Mouse (Mus musculus) heart, embryonic 16.5 days (tissue): ENCODE measurements around the gene Atn1. TPM values are rescaled to one million over a fixed set of nuclear protein-coding genes. Genes with fewer than 3 reads are reported as not detected.

ENCODE experiments used
- ATAC-seq: fragments of 200-750 bp; cut with Nextera tagmentation; replicated peaks from 2 replicates; pipeline ENCODE4 v1.8.0; 2017; ENCODE audit warnings: moderate number of reproducible peaks; ENCODE audit not compliant: insufficient read depth, low FRiP score; ENCODE audit errors: extremely low read depth
- H3K27ac ChIP-seq: fragments of 300-500 bp; sonication (generic); 2 replicates; pipeline ENCODE4 v1.5.1; 2014; ENCODE audit warnings: mild to moderate bottlenecking, low read length, control low read depth, moderate library complexity
- H3K27me3 ChIP-seq: fragments of 300-500 bp; sonication (generic); 2 replicates; pipeline ENCODE4 v1.6.1; 2014; ENCODE audit warnings: low read length, mixed read lengths; ENCODE audit not compliant: control insufficient read depth, insufficient read depth
- H3K36me3 ChIP-seq: fragments of 300-500 bp; sonication (generic); 2 replicates; pipeline ENCODE4 v1.6.1; 2014; ENCODE audit not compliant: control insufficient read depth, insufficient read depth
- H3K4me1 ChIP-seq: fragments of 300-500 bp; sonication (generic); 2 replicates; pipeline ENCODE4 v1.6.1; 2014; ENCODE audit warnings: low read length, mixed read lengths; ENCODE audit not compliant: control insufficient read depth, insufficient read depth
- H3K4me2 ChIP-seq: fragments of 300-500 bp; sonication (generic); 2 replicates; pipeline ENCODE4 v1.6.1; 2014; ENCODE audit warnings: low read depth, mild to moderate bottlenecking, control low read depth, low read length
- H3K4me3 ChIP-seq: fragments of 300-500 bp; sonication (generic); 2 replicates; pipeline ENCODE4 v1.5.1; 2014; ENCODE audit warnings: mild to moderate bottlenecking, control low read depth, low read length
- H3K9ac ChIP-seq: fragments of 300-500 bp; sonication (generic); 2 replicates; pipeline ENCODE4 v1.6.1; 2014; ENCODE audit warnings: low read length, control low read depth
- H3K9me3 ChIP-seq: fragments of 300-500 bp; sonication (generic); replicated peaks from 2 replicates; pipeline ENCODE4 v1.6.1; 2016; ENCODE audit warnings: low read length; ENCODE audit not compliant: control insufficient read depth
- WGBS: fragments of 180-500 bp; shearing (Covaris S2); extraction: QIAGEN DNeasy Blood & Tissue Kit; methylation state at CpG from one replicate; pipeline ENCODE4 v1.1.7; 2014; 5-methylcytosine and 5-hydroxymethylcytosine counted together
- polyA plus RNA-seq: library from polyadenylated mRNA; unstranded; fragments of >200 nt; fragmentation: Nextera tagmentation; extraction: Ambion mirVana; gene quantifications from 2 replicates; pipeline ENCODE4 v1.2.1, GENCODE M21; 2015

Gene Atn1
- polyA plus RNA-seq, 1 experiment from 2014 or later: 10.4 TPM

DNA sequence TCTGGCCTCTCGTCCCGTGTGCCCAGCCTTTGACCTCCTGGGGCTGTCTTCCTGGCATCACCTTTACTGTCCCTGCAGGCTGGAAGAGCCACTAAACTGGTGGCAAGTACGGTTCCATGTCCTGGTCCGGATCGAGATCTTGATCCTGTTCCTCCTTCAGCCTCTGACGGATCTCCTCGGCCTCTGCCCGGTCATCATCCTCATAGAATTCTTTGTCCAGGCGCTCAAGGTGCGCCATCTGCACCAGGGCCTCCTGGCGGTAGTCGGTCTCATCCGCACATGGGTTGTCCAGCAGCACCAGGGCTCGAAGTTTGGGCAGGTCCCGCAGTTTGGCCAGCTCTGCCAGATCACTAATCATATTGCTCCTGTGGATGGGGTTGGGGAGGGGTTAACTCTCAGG is 14.2 kb upstream of the Atn1 start:
- Histone ChIP-seq H3K4me3 (no peak overlapping the region), H3K9ac (no peak overlapping the region), H3K4me2 (no peak overlapping the region), H3K4me1 (peaks cover 8% of the 10 kb centered on the region), H3K27me3 (no peaks in the 10 kb centered on the region; the same call in 1 of the 2 replicates), H3K36me3 (no peaks in the 10 kb centered on the region), H3K9me3 (no peaks in the 10 kb centered on the region), H3K27ac (no peak overlapping the region)
- ATAC-seq: no peak
- WGBS: 78% methylated on average over 15 of the region's 15 CpGs

GRCm38 (mm10) chr6:124770013-124770412 is 13.7 kb upstream of the Atn1 start:
- ATAC-seq: no peak
- Histone ChIP-seq H3K4me2 (peak overlapping the region; percentile 99), H3K27ac (no peak overlapping the region), H3K9ac (peak overlapping the region; percentile 75), H3K4me1 (peaks cover 8% of the 10 kb centered on the region), H3K4me3 (peak overlapping the region; percentile 66), H3K9me3 (no peaks in the 10 kb centered on the region), H3K36me3 (no peaks in the 10 kb centered on the region), H3K27me3 (no peaks in the 10 kb centered on the region; the same call in 1 of the 2 replicates)
- WGBS: 29% methylated on average over 7 of the region's 7 CpGs

DNA sequence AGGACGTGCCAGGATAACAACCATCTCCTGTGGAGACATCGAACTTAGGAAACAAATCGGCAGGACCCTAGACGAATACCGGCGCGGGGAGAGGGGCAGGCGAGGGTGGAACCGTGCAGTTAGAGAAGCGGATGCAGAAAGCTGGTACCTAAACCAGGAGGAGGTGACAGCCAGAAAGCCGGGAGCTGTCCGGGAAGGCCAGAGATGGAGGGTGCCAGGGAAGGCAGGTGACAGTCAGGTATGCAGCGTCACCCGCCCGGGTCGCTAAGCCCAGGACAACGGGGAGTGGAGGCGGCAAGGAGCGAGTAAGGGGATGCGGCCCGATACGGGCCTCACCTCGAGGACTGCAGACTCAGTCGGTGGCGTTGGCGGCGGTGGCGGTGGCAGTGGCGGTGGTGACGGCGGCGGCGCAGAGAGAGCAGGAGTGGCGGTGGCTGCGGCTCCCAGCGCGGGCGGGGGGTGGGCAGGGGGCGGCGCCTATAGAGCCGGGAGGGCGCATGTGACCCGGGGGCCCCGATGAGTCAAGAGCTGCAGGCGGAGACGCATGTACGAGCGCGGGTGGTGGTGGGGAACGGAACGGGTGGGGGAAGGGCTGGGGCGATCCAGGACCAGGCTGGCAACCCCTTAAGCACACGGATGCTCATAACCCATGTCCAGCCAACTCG is 12.9 kb upstream of the Atn1 start, which contains the start of gene Eno2:
Eno2 (minus strand) TSS at position 573 of the 665 bp plus-strand sequence.
- peak; percentile 81 for ATAC-seq
- peak within 1 kb of the TSS; percentile 99 for H3K4me2 ChIP-seq
- peaks cover 8% of the 10 kb centered on the region for H3K4me1 ChIP-seq
- no peaks in the 10 kb centered on the region; the same call in 1 of the 2 replicates for H3K27me3 ChIP-seq
- 2% methylated on average over 50 of the region's 54 CpGs for WGBS
- H3K27ac ChIP-seq: no peak within 1 kb of the TSS; the same call in 1 of the 2 replicates
- H3K9me3 ChIP-seq: no peaks in the 10 kb centered on the region
- H3K36me3 ChIP-seq: no peaks in the 10 kb centered on the region
- peak within 1 kb of the TSS; percentile 75 for H3K9ac ChIP-seq
- peak within 1 kb of the TSS; percentile 66 for H3K4me3 ChIP-seq

- H3K9ac ChIP-seq: peak overlapping the region; percentile 75; the same call in 1 of the 2 replicates
- ATAC-seq: no peak
These were observed 12.3 kb upstream of the Atn1 start for GRCm38 (mm10) chr6:124768704-124769044.

DNA sequence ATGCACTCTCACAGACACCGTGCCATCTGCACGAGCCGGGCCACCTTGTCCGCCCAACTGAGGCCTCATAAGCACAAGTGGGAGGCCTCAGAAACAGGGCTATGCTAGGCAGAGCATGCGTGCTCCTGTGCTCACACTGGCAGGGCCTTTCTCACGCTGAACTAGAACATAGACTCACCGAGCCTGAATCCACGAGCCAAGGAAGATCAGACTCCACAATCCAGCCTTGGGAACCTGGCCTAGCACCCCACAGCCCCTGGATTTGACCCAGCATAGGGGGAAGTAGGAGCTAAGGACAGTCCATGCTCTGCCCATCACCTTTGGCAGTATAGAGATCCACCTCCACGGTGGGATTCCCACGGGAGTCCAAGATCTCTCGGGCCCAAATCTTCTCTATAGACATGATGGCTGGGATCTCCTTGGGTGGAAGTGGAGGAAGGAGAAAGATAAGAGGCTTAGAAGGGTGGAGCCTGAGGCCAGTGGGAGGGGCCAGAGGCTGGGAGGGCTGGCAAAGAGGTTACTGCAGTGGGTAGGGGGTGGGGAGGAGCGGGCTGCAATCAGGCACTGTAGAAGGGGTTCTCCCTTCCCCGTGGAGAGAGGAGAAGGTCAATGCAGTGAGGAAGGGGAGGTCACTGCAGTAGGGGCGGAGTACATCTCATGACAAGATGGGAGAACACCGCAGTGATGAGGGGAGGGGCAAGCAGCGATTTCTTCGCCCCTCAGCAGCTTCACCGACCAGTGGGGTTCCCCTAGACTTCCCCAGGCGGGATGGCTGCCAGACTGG is 11.8 kb upstream of the Atn1 start:
- H3K4me2 ChIP-seq: peak overlapping the region; percentile 99
- H3K4me1 ChIP-seq: peaks cover 8% of the 10 kb centered on the region
- no peaks in the 10 kb centered on the region for H3K36me3 ChIP-seq
- H3K4me3 ChIP-seq: no peak overlapping the region; the same call in 1 of the 2 replicates
- no peak overlapping the region for H3K9ac ChIP-seq
- 0 out of 2 replicates have a peak, but pooled peaks have one; percentile 34 for ATAC-seq
- 34% methylated on average over 19 of the region's 19 CpGs for WGBS
- no peak overlapping the region for H3K27ac ChIP-seq
- no peaks in the 10 kb centered on the region for H3K9me3 ChIP-seq
- no peaks in the 10 kb centered on the region; the same call in 1 of the 2 replicates for H3K27me3 ChIP-seq

More at GRCm38 (mm10) chr6:124768704-124769044, 12.3 kb upstream of the Atn1 start:
- Histone ChIP-seq H3K4me3 (peak overlapping the region; percentile 66), H3K9me3 (no peaks in the 10 kb centered on the region), H3K4me1 (peaks cover 8% of the 10 kb centered on the region), H3K4me2 (peak overlapping the region; percentile 99), H3K27ac (no peak overlapping the region), H3K27me3 (no peaks in the 10 kb centered on the region; the same call in 1 of the 2 replicates), H3K36me3 (no peaks in the 10 kb centered on the region)
- WGBS: 7% methylated on average over 9 of the region's 9 CpGs

GRCm38 (mm10) chr6:124767536-124767919 is 11.2 kb upstream of the Atn1 start:
- H3K4me2 ChIP-seq: no peak overlapping the region
- H3K4me1 ChIP-seq: peaks cover 8% of the 10 kb centered on the region
- H3K27ac ChIP-seq: no peak overlapping the region
- no peak overlapping the region for H3K9ac ChIP-seq
- 53% methylated on average over 4 of the region's 4 CpGs for WGBS
- no peak overlapping the region for H3K4me3 ChIP-seq
- H3K36me3 ChIP-seq: no peaks in the 10 kb centered on the region
- ATAC-seq: no peak
- no peaks in the 10 kb centered on the region; the same call in 1 of the 2 replicates for H3K27me3 ChIP-seq
- H3K9me3 ChIP-seq: no peaks in the 10 kb centered on the region

- Histone ChIP-seq H3K27me3 (no peaks in the 10 kb centered on the region; the same call in 1 of the 2 replicates), H3K4me3 (no peak overlapping the region), H3K9ac (no peak overlapping the region), H3K9me3 (no peaks in the 10 kb centered on the region), H3K4me2 (no peak overlapping the region), H3K27ac (no peak overlapping the region), H3K4me1 (peaks cover 8% of the 10 kb centered on the region), H3K36me3 (no peaks in the 10 kb centered on the region)
- WGBS: 85% methylated on average over 7 of the region's 7 CpGs
- no peak for ATAC-seq
These were observed 9.6 kb upstream of the Atn1 start for GRCm38 (mm10) chr6:124765951-124766350.

DNA sequence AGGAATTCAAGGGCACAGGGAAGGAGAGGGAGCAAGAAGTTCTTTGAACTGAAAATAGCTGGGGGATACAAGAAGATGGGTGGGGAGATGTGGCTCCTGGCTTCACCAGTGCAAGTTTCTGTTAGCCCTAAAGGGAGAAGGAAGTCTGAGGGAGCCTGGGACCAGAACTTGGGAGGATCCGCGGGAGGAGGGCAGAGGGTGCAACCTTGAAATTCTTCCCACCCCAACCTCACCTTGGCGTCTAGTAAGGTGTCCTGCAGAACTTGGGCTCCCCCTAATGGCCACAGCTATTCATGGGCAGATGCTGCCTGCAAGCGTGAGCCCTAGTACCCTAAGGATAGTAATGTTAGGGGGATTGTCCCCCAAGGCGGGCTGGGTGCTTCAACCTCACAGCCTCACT is 2.9 kb upstream of the Atn1 start:
- Histone ChIP-seq H3K4me2 (peak overlapping the region; percentile 67), H3K9me3 (no peaks in the 10 kb centered on the region), H3K36me3 (no peaks in the 10 kb centered on the region), H3K4me1 (peaks cover 32% of the 10 kb centered on the region), H3K9ac (peak overlapping the region; percentile 94), H3K27me3 (no peaks in the 10 kb centered on the region), H3K4me3 (0 out of 2 replicates have a peak overlapping the region, but pooled peaks have one; percentile 11), H3K27ac (peak overlapping the region; percentile 96)
- 7% methylated on average over 5 of the region's 5 CpGs for WGBS
- peak; percentile 17; the same call in 1 of the 2 replicates for ATAC-seq

GRCm38 (mm10) chr6:124758849-124759232 is 2.5 kb upstream of the Atn1 start:
- peak overlapping the region; percentile 94 for H3K9ac ChIP-seq
- 51% methylated on average over 2 of the region's 2 CpGs for WGBS
- ATAC-seq: no peak
- no peaks in the 10 kb centered on the region for H3K9me3 ChIP-seq
- H3K4me2 ChIP-seq: peak overlapping the region; percentile 67
- no peaks in the 10 kb centered on the region for H3K27me3 ChIP-seq
- H3K4me3 ChIP-seq: 0 out of 2 replicates have a peak overlapping the region, but pooled peaks have one; percentile 11
- H3K4me1 ChIP-seq: peaks cover 37% of the 10 kb centered on the region
- H3K27ac ChIP-seq: peak overlapping the region; percentile 96
- no peaks in the 10 kb centered on the region for H3K36me3 ChIP-seq
